34 mouse cellular contexts compared by ENCODE assay signal in the genomic region with DNA sequence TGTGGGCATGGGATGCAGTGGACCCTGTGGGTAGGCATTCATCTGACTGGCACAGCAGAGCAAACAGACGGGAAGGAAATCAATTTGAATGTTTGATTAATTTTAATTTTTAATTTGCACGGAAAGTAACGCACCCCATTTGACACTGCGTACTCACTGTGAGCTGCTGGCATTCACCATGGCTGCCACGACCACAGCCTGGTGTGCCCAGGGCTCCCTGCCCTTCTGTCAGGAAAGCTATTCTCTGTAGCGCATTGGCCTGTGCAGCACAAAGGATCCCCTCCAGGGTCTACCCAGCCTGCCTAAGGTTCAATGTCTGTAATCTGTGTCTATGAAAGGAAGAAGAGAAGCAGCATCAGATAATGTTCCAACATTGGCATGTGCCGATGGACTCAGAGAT. TPM values are rescaled to one million over a fixed set of nuclear protein-coding genes. Genes with fewer than 3 reads are reported as not detected.
"Had no signal": no experiment of that assay in that cellular context is flagged by ENCODE, and none has a peak within 500 bp of the region (broad histone marks: within the 10 kb centered on the region; RNA-seq: fewer than 3 reads in every experiment).

No protein-coding gene starts in this region.

- H3K4me1 ChIP-seq: heart, embryonic 12.5 days; heart, embryonic 13.5 days; heart, embryonic 15.5 days; hindbrain, embryonic 12.5 days; hindbrain, embryonic 13.5 days; hindbrain, embryonic 15.5 days; intestine, embryonic 15.5 days; kidney, embryonic 15.5 days had no signal

- H3K36me3 ChIP-seq: heart, embryonic 12.5 days; heart, embryonic 13.5 days; heart, embryonic 15.5 days; hindbrain, embryonic 10.5 days; hindbrain, embryonic 12.5 days; hindbrain, embryonic 13.5 days; hindbrain, embryonic 15.5 days; intestine, embryonic 15.5 days; kidney, embryonic 15.5 days had no signal

- DNase-seq: heart, postnatal 10 days; heart, postnatal 14 days; heart, postnatal 36 days; heart, postnatal 4 days; kidney, adult 11 months; kidney, adult 18-20 months; kidney, adult 2 months; kidney, adult 8-10 months; kidney, adult 9 months; kidney, postnatal 10 days; kidney, postnatal 14 days; kidney, postnatal 25 days; kidney, postnatal 36 days; kidney, postnatal 4 days; layer of hippocampus, adult 9-11 months; layer of hippocampus, postnatal 36 days had no signal

- H3K9ac ChIP-seq: heart, embryonic 12.5 days; heart, embryonic 13.5 days; heart, embryonic 15.5 days; hindbrain, embryonic 12.5 days; hindbrain, embryonic 13.5 days; hindbrain, embryonic 15.5 days; intestine, embryonic 15.5 days; kidney, embryonic 15.5 days had no signal

- H3K9me3 ChIP-seq: heart, embryonic 12.5 days; heart, embryonic 13.5 days; heart, embryonic 15.5 days; hindbrain, embryonic 10.5 days; hindbrain, embryonic 12.5 days; hindbrain, embryonic 13.5 days; hindbrain, embryonic 15.5 days; intestine, embryonic 15.5 days; kidney, embryonic 15.5 days had no signal

- H3K27ac ChIP-seq: heart, embryonic 13.5 days; heart, embryonic 15.5 days; hindbrain, embryonic 10.5 days; hindbrain, embryonic 12.5 days; hindbrain, embryonic 13.5 days; hindbrain, embryonic 15.5 days; intestine, embryonic 15.5 days; kidney, embryonic 15.5 days; kidney, postnatal 0 days; layer of hippocampus, adult 2 months; left cerebral cortex, adult 2 months had no signal

- ATAC-seq: hindbrain, embryonic 16.5 days; inflammation-experienced regulatory T-cells, adult 6 months; intestine, embryonic 15.5 days; intestine, embryonic 16.5 days; intestine, postnatal 0 days had no signal

- H3K4me3 ChIP-seq: heart, embryonic 12.5 days; heart, embryonic 13.5 days; heart, embryonic 15.5 days; hindbrain, embryonic 10.5 days; hindbrain, embryonic 12.5 days; hindbrain, embryonic 13.5 days; hindbrain, embryonic 15.5 days; intestine, embryonic 15.5 days; kidney, embryonic 15.5 days; layer of hippocampus, adult 2 months; left cerebral cortex, adult 2 months had no signal

- H3K4me2 ChIP-seq: heart, embryonic 11.5 days; heart, embryonic 12.5 days; heart, embryonic 13.5 days; heart, embryonic 15.5 days; hindbrain, embryonic 12.5 days; hindbrain, embryonic 13.5 days; hindbrain, embryonic 15.5 days; intestine, embryonic 15.5 days; kidney, embryonic 15.5 days had no signal

RNA-seq across cellular contexts. Expression of a gene that starts 6.9 kb away (rescaled TPM):
- total RNA-seq: hematopoietic stem cell, adult 5-6 weeks had no signal
- polyA plus RNA-seq: inflammation-experienced regulatory T-cells, adult 6 months had no signal
